Mouse (Mus musculus) liver, embryonic 14.5 days (tissue): ENCODE results near the gene Gzmm. TPM values are rescaled to one million over a fixed set of nuclear protein-coding genes. Genes with fewer than 3 reads are reported as not detected.

Experiments used
- ATAC-seq: fragments of 200-750 bp; cut with Nextera tagmentation; 2 replicates; pipeline ENCODE4 v1.8.0; 2017; ENCODE audit warnings: moderate number of reproducible peaks, mild to moderate bottlenecking, moderate library complexity; ENCODE audit not compliant: insufficient read depth
- DNase-seq, 3 experiments: peaks; one replicate each; pipeline ENCODE4 v3.0.0-alpha.2; 2012 to 2013; ENCODE audit warnings: low read depth in 3 of 3, low spot score in 3 of 3
- H3K27ac ChIP-seq: fragments of 300-500 bp; sonication (generic); 2 replicates; pipeline ENCODE4 v1.5.1; 2014; ENCODE audit warnings: moderate library complexity, mild to moderate bottlenecking, control low read depth, inconsistent platforms
- H3K27me3 ChIP-seq: fragments of 300-500 bp; sonication (generic); 2 replicates; pipeline ENCODE4 v1.6.1; 2014; ENCODE audit warnings: mild to moderate bottlenecking, low read length, moderate library complexity; ENCODE audit not compliant: control insufficient read depth, insufficient read depth
- H3K36me3 ChIP-seq: fragments of 300-500 bp; sonication (generic); replicated peaks from 2 replicates; pipeline ENCODE4 v1.6.1; 2014; ENCODE audit warnings: low read depth; ENCODE audit not compliant: control insufficient read depth, insufficient read depth
- H3K4me1 ChIP-seq, 2 experiments: fragments of 200-500 bp in 1 of 2; fragments of 300-500 bp in 1 of 2; sonication (generic) in 1 of 2; replicated peaks; 2 replicates each; pipeline ENCODE4 v1.6.1; 2012 to 2014; ENCODE audit warnings: antibody characterized with exemption in 1 of 2, inconsistent platforms in 1 of 2, low read length in 1 of 2; ENCODE audit not compliant: control insufficient read depth in 2 of 2, insufficient read depth in 2 of 2
- H3K4me2 ChIP-seq: fragments of 300-500 bp; sonication (generic); 2 replicates; pipeline ENCODE4 v1.6.1; 2014; ENCODE audit warnings: low read depth, mild to moderate bottlenecking, control low read depth, moderate library complexity
- H3K4me3 ChIP-seq, 2 experiments: fragments of 200-500 bp in 1 of 2; fragments of 300-500 bp in 1 of 2; sonication (generic) in 1 of 2; 2 replicates each; pipeline ENCODE4 v1.5.1; 2012 to 2014; ENCODE audit warnings: low read depth in 2 of 2, low read length in 2 of 2, mild to moderate bottlenecking in 2 of 2, control low read depth in 1 of 2, inconsistent platforms in 1 of 2, moderate library complexity in 1 of 2; ENCODE audit not compliant: insufficient read depth in 1 of 2
- H3K9ac ChIP-seq: fragments of 300-500 bp; sonication (generic); replicated peaks from 2 replicates; pipeline ENCODE4 v1.6.1; 2014; ENCODE audit warnings: mild to moderate bottlenecking, control low read depth, moderate library complexity
- H3K9me3 ChIP-seq: fragments of 300-500 bp; sonication (generic); 2 replicates; pipeline ENCODE4 v1.6.1; 2016; ENCODE audit warnings: low read length, mixed read lengths; ENCODE audit not compliant: control insufficient read depth
- CTCF ChIP-seq: IDR thresholded peaks from 2 replicates; pipeline ENCODE4 v1.5.1; 2016; ENCODE audit warnings: antibody characterized with exemption, low read depth, control low read depth
- EP300 ChIP-seq: IDR thresholded peaks from 2 replicates; pipeline ENCODE4 v1.6.1; 2016; ENCODE audit warnings: antibody characterized with exemption, low read depth
- WGBS: fragments of 180-500 bp; shearing (Covaris S2); extraction: QIAGEN DNeasy Blood & Tissue Kit; methylation state at CpG from one replicate; pipeline ENCODE4 v1.1.7; 2014; ENCODE audit not compliant: insufficient replicate concordance; 5-methylcytosine and 5-hydroxymethylcytosine counted together
- polyA plus RNA-seq, 2 experiments: library from polyadenylated mRNA; depleted of rRNA in 1 of 2; stranded (reverse) in 1 of 2; unstranded in 1 of 2; fragments of >200 nt; fragmentation: Nextera tagmentation in 1 of 2; extraction: Ambion mirVana in 1 of 2; gene quantifications; 2 replicates each; pipeline versions ENCODE4 v1.2.1 to v1.2.3; 2012 to 2014

Gzmm gene
- polyA plus RNA-seq, 2 experiments: 0.13 TPM; not detected in 1

DNA sequence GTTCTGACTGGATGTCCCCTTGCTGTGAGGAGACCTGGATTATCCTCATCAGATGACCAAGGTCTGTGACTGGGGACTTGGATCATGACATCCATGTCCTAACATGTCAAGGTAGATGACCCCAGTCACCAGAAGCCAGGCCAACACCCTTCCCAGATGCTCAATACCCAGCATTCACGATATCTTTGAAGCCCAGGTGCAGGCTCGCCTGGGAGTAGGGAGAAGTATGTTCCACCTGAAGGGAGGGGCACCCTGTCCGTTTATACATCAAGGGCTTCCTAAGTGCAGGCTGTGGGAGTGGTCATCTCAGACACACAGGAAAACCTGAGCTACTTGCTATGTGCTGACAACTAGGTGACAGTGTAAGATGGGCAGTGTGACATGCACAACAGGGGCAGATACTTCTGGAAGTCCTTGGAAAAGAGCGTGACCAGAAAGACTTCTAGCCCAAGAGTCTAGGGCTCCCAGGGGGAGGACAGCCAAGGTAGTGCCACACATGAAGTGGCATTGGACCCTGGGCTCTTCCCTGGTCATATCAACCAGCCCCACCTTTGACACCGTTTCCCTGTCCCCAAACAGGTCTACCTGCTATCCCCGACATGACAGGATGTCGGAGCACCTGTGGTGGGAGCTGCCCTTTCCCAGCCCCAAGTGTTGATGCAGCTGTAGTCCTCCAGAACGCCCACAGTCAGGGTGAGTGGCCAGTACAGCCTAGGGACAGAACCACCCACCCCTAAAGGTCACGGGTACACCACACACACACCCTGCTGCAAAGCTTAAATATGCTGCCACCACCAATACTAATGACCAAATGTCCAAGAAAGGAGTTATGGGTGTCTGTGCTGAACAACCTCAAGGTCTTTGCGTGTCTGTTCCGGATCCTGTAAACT is 8.0 kb upstream of the Gzmm start:
- DNase-seq (peak in 1 of 3 experiments; percentile 50), ATAC-seq (0 out of 2 replicates have a peak, but pooled peaks have one; percentile 3)
- Histone ChIP-seq H3K36me3 (peaks cover 14% of the 10 kb centered on the region), H3K4me2 (peak overlapping the region; percentile 78), H3K9ac (peak overlapping the region; percentile 36), H3K4me1 (peaks cover 27 to 29% of the 10 kb centered on the region in 2 experiments), H3K4me3 (peak overlapping the region; percentile 75), H3K27ac (peak overlapping the region; percentile 87), H3K9me3 (no peaks in the 10 kb centered on the region), H3K27me3 (no peaks in the 10 kb centered on the region)
- 25% methylated on average over 11 of the region's 11 CpGs for WGBS
- TF ChIP-seq CTCF (no peak; the same call in 1 of the 2 replicates), EP300 (no peak)

DNA sequence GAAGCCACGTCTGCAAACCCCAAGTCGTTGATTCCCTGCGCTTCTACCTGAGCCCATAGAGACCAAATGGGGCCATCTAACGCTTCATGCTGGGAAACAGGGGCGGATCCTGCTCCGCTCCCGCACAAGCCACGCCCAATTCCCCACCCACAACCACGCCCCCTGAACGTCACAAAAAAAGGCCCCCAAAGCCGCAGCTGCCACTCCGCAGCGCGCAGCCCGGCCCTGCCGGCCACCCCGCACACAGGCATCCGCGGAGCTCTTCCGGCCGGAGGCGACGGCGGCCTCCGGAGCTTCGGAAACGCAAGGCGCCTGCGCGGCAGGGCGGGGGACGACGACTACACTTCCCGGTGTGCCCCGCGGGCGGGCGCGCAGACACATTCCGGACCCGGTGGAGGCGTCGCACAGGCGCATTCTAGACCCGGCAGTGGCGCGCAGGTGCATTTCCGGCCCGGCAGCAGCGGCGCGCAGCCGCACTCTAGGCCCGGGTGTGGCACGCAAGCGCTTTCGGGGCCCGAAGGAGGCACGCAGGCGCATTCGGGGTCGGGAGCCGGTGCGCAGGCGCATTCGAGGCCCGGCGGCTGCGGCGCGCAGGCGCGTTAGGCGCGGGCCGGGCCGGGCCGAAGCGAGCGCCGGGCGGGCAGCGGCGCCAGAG is 7.1 kb upstream of the Gzmm start, which contains the start of gene Cdc34:
Gene Cdc34 (plus strand): TSS at position 605 of the 655 bp plus-strand sequence.
- peaks cover 22% of the 10 kb centered on the region for H3K36me3 ChIP-seq
- no peaks in the 10 kb centered on the region for H3K9me3 ChIP-seq
- peak within 1 kb of the TSS; percentile 87 for H3K27ac ChIP-seq
- DNase-seq (peak; percentile 92 to 95 (median 94)), ATAC-seq (peak; percentile 91)
- peak within 1 kb of the TSS; percentile 89 for H3K9ac ChIP-seq
- no peaks in the 10 kb centered on the region for H3K27me3 ChIP-seq
- WGBS: under 1% methylated on average over 78 of the region's 84 CpGs
- TF ChIP-seq CTCF: peak; percentile 30; the same call in 1 of the 2 replicates
- TF ChIP-seq EP300: no peak
- H3K4me2 ChIP-seq: peak within 1 kb of the TSS; percentile 91
- H3K4me3 ChIP-seq: peak within 1 kb of the TSS; percentile 75 to 100
- H3K4me1 ChIP-seq: peaks cover 27 to 29% of the 10 kb centered on the region in 2 experiments

DNA sequence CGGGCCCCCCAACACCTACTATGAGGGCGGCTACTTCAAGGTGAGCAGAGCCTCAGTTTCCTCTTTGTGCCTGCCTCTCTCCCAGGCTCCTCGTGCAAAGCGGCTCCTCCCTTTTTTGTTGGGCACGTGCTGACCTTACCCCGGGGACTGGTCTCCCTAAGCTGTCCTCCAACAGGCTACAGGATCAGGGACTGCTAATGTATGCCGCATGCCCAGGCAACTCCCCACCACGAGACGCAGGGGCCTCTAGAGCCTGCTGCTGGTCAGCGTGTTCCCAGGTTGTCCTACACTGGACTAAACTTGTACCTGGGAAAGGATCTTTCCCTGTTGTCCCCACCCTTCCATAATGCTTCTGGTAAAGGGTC is 6.3 kb upstream of the Gzmm start:
- H3K4me2 ChIP-seq: peak overlapping the region; percentile 91
- H3K9ac ChIP-seq: peak overlapping the region; percentile 89
- under 1% methylated on average over 9 of the region's 10 CpGs for WGBS
- H3K27me3 ChIP-seq: no peaks in the 10 kb centered on the region
- H3K4me1 ChIP-seq: peaks cover 27 to 29% of the 10 kb centered on the region in 2 experiments
- ATAC-seq (no peak), DNase-seq (no peak)
- H3K36me3 ChIP-seq: peaks cover 30% of the 10 kb centered on the region
- H3K9me3 ChIP-seq: no peaks in the 10 kb centered on the region
- H3K4me3 ChIP-seq: peak overlapping the region; percentile 75 to 100
- peak overlapping the region; percentile 36 for H3K27ac ChIP-seq
- TF ChIP-seq CTCF (no peak), EP300 (no peak)

DNA sequence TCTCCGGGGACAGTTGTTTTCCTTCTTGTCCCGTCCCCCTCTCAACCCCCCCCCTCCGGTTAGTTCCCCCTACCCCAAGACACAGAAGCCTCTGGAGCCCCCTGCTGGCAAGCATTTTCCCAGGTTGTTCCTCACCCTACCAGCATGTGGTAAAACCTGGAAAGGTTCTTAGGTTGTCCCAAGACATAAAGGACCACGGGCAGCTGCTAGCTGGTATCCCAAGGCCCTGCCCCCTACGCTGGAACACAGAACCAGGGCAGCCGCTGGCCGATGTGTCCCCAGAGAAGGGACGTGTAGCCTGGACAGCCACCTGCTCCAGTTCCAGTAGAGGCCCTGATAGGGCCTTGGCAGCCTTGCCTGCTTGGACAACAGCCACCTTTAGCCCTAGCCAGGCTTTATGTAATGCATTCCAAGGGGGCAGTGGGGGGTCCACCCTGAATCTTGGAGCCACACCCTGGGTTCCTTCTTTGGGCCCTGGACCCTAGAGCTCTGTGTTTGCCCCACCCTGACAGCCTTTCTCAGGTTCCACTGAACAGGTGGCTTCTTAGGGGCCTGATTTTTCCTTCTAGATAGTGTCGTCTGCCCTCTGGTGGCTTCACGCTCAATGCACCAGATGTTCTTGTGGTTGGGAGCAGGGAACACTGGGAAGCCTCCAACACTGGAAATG is 5.8 kb upstream of the Gzmm start:
- no peak for DNase-seq
- H3K27me3 ChIP-seq: no peaks in the 10 kb centered on the region
- H3K4me1 ChIP-seq: peaks cover 27 to 29% of the 10 kb centered on the region in 2 experiments
- H3K9ac ChIP-seq: peak overlapping the region; percentile 89
- no peak for ATAC-seq
- peak overlapping the region; percentile 36 for H3K27ac ChIP-seq
- 1% methylated on average over 10 of the region's 10 CpGs for WGBS
- no peak for TF ChIP-seq EP300
- TF ChIP-seq CTCF: peak; percentile 70
- H3K4me2 ChIP-seq: peak overlapping the region; percentile 91
- H3K4me3 ChIP-seq: peak overlapping the region; percentile 75 to 100
- peaks cover 35% of the 10 kb centered on the region for H3K36me3 ChIP-seq
- H3K9me3 ChIP-seq: no peaks in the 10 kb centered on the region
